Mouse (Mus musculus) cerebellum, adult 9-10 months (tissue): ENCODE data around the gene Taf1c.
A peak's percentile ranks its signal among the peaks of the same experiment; 100 is the strongest.

Source experiments
- DNase-seq: peaks from one replicate; pipeline ENCODE4 v3.0.0; 2022

The Taf1c gene

DNA sequence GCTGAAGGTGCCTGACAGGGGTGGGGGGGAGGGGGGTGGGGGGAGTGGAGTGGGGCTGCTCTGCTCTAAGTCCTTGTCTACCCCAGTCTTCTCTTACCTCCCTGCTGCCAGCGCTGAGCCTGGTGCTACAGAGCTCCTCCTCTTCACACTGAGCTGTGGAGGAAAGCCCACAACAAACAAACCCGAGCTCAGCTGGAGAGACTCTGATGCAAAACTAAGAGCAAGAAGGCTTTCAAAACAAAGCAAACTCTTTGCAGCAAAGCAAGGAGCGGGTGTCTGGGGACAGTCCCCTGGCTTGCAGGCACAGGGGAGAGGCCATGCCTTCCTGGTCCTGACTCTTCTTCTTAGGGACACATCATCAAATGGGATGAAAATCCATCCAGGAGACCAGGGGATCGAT is 35.1 kb downstream of the Taf1c start:
- no peak for DNase-seq

DNA sequence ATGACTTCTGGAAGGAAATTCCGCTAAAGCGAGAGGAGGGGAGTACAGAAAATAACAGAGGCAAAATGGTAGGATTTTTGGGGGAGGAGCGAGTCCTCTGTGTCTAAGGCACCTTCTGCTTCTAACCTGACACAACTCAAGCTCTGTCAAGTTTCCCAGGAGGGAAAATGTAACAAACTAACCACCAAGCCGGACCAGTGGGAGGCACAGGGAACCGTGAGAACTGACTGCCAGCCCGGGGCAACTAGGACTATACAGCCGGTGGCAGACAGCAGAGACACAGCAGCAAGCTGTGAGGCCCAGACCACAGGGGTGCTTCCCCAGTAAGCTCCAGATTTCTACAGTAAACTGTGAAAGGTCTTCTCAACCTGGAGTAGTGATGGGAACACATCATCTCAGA is 36.1 kb downstream of the Taf1c start:
- no peak for DNase-seq

DNA sequence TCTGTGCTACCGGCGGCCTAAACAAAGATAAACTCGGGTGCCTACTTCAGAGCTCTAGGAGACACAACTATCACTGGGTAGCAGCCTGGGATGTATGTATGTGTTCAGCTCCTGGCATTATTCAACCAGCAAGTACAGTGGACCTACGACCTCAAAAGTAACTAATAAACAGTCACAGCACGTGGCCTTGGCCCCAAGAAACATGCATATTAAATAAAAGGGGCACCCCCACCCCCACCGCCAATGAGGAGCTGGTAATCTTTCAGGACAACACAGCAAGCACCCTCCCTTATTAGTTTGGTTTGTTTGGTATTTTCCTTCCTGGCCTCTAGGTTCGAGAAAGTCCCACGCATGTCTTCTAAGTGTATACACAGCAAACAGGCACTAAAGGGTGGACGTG is 36.8 kb downstream of the Taf1c start:
- no peak for DNase-seq

DNA sequence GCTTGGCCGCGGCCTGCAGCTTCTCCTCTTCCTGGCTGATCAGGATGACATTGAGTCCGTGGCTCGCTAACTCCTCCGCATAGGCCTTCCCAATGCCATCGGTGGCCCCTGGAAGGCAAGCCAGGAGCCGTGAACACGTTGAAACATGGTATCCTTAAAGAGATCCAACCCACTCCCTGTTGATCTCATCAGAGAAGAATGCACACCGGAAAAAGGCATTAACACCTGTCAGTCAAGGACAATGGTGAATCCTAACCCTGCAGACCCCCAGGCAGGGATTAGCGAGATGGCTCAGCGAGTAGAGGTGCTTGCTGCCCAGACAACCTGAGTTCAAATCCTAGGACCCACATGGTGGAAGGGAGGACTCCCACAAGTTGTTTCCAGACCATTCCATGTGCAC is 38.7 kb downstream of the Taf1c start:
- no peak for DNase-seq

DNA sequence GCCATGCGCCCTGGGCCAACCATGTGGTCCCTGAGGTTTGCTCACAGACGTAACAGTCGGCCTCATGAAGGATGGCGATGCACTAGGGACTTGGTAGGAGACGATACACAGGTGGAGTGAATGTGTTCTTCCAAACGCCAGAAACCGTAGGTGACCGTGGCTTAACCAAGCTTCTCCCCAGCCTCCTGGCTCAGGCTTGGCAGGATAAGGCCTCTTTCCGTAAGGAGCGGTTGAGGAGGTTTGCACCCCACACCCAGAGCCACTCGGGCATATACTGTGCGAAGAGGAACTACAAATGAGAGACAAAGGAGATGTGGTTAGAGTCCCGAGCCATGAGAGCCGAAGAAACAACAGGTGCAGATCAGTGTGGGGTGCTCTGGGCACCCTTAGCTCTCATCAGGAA is 41.2 kb downstream of the Taf1c start:
- no peak for DNase-seq

DNA sequence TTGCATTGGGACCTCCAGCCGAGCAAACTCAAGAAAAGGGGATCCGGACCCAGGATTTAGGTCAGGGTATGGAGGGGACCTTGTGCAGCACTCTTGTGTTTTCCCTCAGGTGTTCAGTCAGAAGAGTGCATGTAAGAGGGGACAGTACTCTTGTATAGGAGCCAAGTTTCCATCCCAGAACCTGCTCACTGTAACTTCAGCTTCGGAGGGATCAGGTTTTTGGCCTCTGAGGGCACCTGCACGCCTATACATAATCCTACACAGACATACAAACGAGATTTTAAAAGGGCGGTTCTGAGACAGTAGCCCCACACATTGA is 45.7 kb downstream of the Taf1c start:
- peak; percentile 63 for DNase-seq

DNA sequence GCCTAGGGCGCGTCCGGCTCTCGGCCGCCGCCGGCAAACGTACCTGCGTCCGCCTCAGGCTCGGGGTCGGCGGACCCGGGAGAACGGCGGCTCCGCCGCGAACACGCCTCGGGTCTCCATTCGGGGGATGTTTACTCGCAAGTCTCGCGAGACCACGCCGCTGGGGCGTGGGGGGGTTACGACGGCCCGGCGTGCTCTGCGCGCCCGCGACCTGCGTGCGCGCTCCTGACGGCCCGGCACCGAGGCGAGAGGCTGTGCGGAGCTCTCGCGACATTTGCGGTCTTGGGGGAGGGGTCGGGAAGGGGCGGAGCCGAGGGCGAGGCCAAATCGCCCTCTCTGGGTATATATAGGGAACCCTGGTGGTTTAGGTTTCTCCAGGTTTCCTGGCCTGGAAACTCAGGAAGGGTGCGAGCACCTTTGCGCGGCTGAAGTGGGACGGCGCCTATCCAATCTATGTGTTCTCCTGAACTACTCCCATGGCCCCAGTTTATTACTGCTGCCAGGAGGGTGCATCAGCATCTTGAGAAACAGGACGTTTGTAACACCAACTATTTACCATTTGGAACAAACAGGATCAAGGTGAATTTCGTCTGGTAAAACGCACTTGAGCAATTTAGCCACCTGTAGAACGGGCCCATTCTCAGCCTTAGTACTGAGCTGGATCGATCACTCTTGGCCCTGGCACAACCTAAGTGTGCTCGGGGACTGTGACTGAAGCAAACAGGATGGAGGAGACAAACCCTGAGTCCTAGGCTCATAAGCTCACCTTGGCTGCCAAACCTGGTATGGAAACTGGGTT is 46.2 kb downstream of the Taf1c start, which contains the start of gene Mbtps1:
Gene Mbtps1, minus strand, starts transcription at position 133 of the 799 bp plus-strand sequence.
- peak; percentile 98 for DNase-seq

DNA sequence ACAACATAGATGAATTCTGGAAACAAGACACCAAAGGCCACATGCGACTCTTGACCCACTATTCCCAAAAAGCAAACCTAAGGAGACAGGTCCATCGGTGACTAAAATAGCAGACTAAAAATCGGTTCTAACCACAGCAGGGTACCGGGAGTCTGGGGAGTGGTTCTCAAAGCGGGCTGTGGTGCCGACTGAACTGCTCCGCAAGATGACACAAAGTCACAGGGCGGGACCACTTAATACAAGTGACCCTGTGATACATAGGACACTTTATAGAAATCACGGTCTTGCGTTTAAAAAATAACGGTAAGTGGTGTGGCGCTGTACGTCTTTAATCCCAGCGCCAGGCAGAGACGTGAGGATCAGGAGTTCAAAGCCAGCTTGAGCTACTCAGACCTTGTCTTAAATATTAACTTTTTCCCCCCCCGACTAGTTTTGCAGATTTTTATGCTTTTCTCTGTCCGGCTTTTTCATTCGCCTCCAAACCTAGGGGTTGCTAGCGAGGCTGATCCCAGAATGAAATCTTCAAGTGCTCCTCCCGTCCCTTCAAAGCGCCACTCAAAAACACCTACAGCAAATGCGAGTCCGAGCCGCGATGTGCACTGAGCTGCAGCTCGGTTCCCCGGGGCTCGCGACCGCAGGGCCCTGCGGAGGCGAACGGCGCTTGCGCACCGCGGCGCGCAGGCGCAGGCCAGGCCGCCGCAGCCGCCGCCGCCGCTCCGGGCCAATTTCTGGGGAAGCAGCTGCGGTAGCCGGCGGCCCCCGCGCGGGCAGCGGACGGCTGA is 47.0 kb downstream of the Taf1c start:
- DNase-seq = no peak

DNA sequence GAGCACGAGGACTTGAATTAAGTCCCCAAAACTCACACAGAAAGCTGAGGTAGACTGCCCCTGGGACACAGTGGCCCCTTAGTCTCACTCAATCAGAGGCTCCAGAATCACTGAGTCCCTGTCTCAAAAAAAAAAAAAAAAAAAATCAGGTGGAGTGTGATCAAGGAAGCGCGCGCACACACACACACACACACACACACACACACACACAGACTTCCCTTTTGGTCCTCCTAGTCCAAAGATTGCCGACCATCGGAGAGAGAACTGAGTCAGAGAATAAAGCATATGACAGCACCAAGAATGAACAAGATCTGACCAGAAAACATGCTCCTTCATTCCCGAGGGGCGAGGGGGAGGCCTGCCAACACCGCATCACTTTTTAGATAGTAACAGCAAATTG is 47.9 kb downstream of the Taf1c start:
- no peak for DNase-seq

DNA sequence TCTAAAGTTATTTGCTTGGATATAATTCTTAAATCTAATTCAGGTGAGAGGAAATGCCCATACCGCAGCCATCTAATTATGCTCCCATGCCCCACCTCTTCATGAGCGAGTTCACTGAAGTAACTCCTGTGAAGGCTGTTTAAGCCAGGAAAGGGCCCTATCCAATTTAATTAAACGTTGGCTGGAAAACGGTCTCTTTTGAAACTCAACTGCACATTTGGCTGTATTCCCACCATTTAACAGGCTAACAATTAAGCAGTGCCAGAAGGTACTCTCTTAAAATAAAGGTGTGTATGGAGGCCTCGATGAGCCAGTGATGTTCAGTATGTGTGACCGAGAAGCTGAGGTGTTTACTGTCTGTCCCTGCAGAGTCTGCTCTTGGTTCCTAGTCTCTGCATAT is 49.2 kb downstream of the Taf1c start:
- DNase-seq = peak; percentile 49

DNA sequence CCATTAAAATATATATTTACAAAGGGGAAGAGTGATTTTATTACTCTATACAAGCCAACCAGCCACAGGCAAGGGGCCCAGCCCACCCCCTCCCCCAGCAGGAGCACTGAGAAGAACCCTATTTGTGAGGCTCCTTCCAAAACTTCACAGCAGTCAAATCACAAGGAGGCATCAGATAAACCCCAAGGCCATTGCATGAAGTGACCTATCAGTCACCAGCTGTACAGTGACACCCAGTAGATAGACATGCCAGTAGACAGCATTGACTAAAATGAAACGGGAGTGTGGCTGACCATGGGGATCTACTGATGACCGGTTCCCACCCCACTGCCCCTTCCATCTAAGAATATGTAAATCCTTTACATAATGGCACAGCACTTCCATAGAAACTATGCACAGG is 52.1 kb downstream of the Taf1c start:
- DNase-seq = no peak

DNA sequence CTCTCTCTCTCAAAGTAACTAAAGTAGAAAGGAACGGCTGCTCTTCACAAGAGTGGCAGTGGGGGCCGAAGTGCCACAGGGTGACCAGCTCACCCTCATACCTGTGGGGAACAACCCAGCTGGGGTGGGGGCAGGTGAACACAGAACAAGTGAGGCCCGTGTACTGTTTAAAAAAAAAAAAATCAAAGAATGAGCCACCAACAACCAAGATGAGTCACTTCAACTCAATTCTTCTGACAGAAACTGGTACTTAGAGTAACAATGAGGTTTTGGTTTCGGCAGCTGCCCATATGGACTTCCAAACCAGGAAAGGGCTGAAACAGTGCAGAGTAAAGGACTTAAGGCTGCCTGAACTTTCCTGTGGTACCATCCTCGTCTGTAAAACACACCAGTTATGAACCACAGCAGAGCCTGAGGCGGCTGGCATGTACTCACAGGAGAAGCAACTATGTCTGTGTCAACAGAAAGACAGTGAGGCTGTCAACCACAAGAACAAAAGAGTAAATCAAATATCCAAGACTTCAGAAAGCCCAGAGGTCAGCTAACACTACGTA is 56.4 kb downstream of the Taf1c start:
- no peak for DNase-seq
